Mouse (Mus musculus) MEL (cell line): ENCODE results near the gene Zfp92. TPM values are rescaled to one million over a fixed set of nuclear protein-coding genes. Genes with fewer than 3 reads are reported as not detected.

ENCODE experiments used
- DNase-seq: peaks from one replicate; pipeline ENCODE4 v3.0.0; 2011; ENCODE audit warnings: low read depth, low spot score
- H3K27ac ChIP-seq: 2 replicates; pipeline ENCODE4 v1.5.1; 2012; ENCODE audit warnings: low read depth, mild to moderate bottlenecking, control low read depth, low read length, moderate library complexity; ENCODE audit not compliant: control insufficient read depth
- H3K27me3 ChIP-seq, 2 experiments: fragments of 150-350 bp in 1 of 2; sonication (generic) in 1 of 2; 2 replicates each; pipeline ENCODE4 v1.6.1; 2012; ENCODE audit warnings: low read length in 2 of 2, mild to moderate bottlenecking in 2 of 2, improper control_type of control experiment in 1 of 2, moderate library complexity in 1 of 2; ENCODE audit not compliant: insufficient read depth in 2 of 2, control insufficient read depth in 1 of 2
- H3K36me3 ChIP-seq, 2 experiments: 2 replicates each; pipeline ENCODE4 v1.6.1; 2012 to 2014; ENCODE audit warnings: low read length in 2 of 2, improper control_type of control experiment in 1 of 2, inconsistent platforms in 1 of 2, mild to moderate bottlenecking in 1 of 2; ENCODE audit not compliant: insufficient read depth in 2 of 2, control insufficient read depth in 1 of 2
- H3K4me1 ChIP-seq, 2 experiments: fragments of 150-350 bp in 1 of 2; sonication (generic) in 1 of 2; 2 replicates each; pipeline ENCODE4 v1.6.1; 2012; ENCODE audit warnings: low read length in 2 of 2, improper control_type of control experiment in 1 of 2, mild to moderate bottlenecking in 1 of 2; ENCODE audit not compliant: insufficient read depth in 2 of 2, control insufficient read depth in 1 of 2
- H3K4me3 ChIP-seq, 2 experiments: fragments of 150-350 bp in 1 of 2; sonication (generic) in 1 of 2; 2 replicates each; pipeline ENCODE4 v1.5.1; 2012; ENCODE audit warnings: low read depth in 2 of 2, low read length in 2 of 2, mild to moderate bottlenecking in 2 of 2, moderate library complexity in 2 of 2, control low read depth in 1 of 2, improper control_type of control experiment in 1 of 2; ENCODE audit not compliant: control insufficient read depth in 1 of 2, insufficient read depth in 1 of 2
- H3K79me2 ChIP-seq: 2 replicates; pipeline ENCODE4 v1.6.1; 2012; ENCODE audit warnings: mild to moderate bottlenecking, low read length, moderate library complexity; ENCODE audit not compliant: control insufficient read depth, poor library complexity, insufficient read depth
- H3K9ac ChIP-seq: 2 replicates; pipeline ENCODE4 v1.6.1; 2012; ENCODE audit warnings: low read depth, mild to moderate bottlenecking, control low read depth, low read length, moderate library complexity; ENCODE audit not compliant: control insufficient read depth, poor library complexity, severe bottlenecking
- H3K9me3 ChIP-seq: fragments of 150-350 bp; sonication (generic); replicated peaks from 2 replicates; pipeline ENCODE4 v1.6.1; 2012; ENCODE audit warnings: mild to moderate bottlenecking, low read length, improper control_type of control experiment, moderate library complexity; ENCODE audit not compliant: insufficient read depth
- CTCF ChIP-seq, 3 experiments: IDR thresholded peaks in 2 of 3; conservative IDR thresholded peaks in 1 of 3; 2 replicates each; pipeline ENCODE4 v1.5.1; 2011 to 2012; ENCODE audit warnings: low read length in 3 of 3, low read depth in 2 of 3, mild to moderate bottlenecking in 2 of 3, improper control_type of control experiment in 1 of 3, inconsistent platforms in 1 of 3, mixed read lengths in 1 of 3, moderate library complexity in 1 of 3; ENCODE audit not compliant: control insufficient read depth in 1 of 3, insufficient read depth in 1 of 3, poor library complexity in 1 of 3, severe bottlenecking in 1 of 3
- GABPA ChIP-seq: IDR thresholded peaks from 2 replicates; pipeline ENCODE4 v1.6.1; 2012; ENCODE audit warnings: low read depth, mild to moderate bottlenecking, inconsistent platforms, low read length, improper control_type of control experiment, moderate library complexity
- JUND ChIP-seq: IDR thresholded peaks from 2 replicates; pipeline ENCODE4 v1.6.1; 2011; ENCODE audit warnings: low read depth, mild to moderate bottlenecking, improper control_type of control experiment, low read length
- MAZ ChIP-seq: IDR thresholded peaks from 2 replicates; pipeline ENCODE4 v1.6.1; 2012; ENCODE audit warnings: low read depth, mild to moderate bottlenecking, inconsistent platforms, low read length, improper control_type of control experiment
- MXI1 ChIP-seq: IDR thresholded peaks from 2 replicates; pipeline ENCODE4 v1.6.1; 2011; ENCODE audit warnings: mild to moderate bottlenecking, low read depth, low read length, improper control_type of control experiment
- POLR2AphosphoS5 ChIP-seq: IDR thresholded peaks from 2 replicates; pipeline ENCODE4 v1.6.1; 2012; ENCODE audit warnings: low read depth, borderline replicate concordance, mild to moderate bottlenecking, inconsistent platforms, low read length, moderate library complexity, mixed read lengths
- SMC3 ChIP-seq: IDR thresholded peaks from 2 replicates; pipeline ENCODE4 v1.6.1; 2011; ENCODE audit warnings: low read depth, low read length, improper control_type of control experiment
- ZMIZ1 ChIP-seq: IDR thresholded peaks from 2 replicates; pipeline ENCODE4 v1.6.1; 2012; ENCODE audit warnings: low read depth, mild to moderate bottlenecking, inconsistent platforms, low read length, improper control_type of control experiment, moderate library complexity
- ZNF384 ChIP-seq: IDR thresholded peaks from 2 replicates; pipeline ENCODE4 v1.6.1; 2012; ENCODE audit warnings: low read depth, mild to moderate bottlenecking, inconsistent platforms, low read length, improper control_type of control experiment
- polyA plus RNA-seq, 2 experiments: library from polyadenylated mRNA; stranded (reverse) in 1 of 2; unstranded in 1 of 2; fragments of >175 nt in 1 of 2; fragments of >200 nt in 1 of 2; gene quantifications; 2 replicates each; pipeline versions ENCODE4 v1.2.1 to v1.2.4; 2012; ENCODE audit warnings: low replicate concordance in 2 of 2, low read depth in 1 of 2; ENCODE audit not compliant: insufficient read length in 2 of 2, insufficient read depth in 1 of 2, missing spikeins in 1 of 2
- total RNA-seq: library from RNA; depleted of rRNA; stranded (reverse); fragments of 300-350 nt; gene quantifications from 2 replicates; pipeline ENCODE4 v1.2.3, GENCODE M21; 2012; rRNA removed

Zfp92 gene
- total and polyA plus RNA-seq, 3 experiments, result not detected

- H3K9ac ChIP-seq, result no peak overlapping the region
- DNase-seq, result no peak
- no peaks in the 10 kb centered on the region for H3K36me3 ChIP-seq
- H3K27me3 ChIP-seq, result no peaks in the 10 kb centered on the region
- H3K4me3 ChIP-seq, result no peak overlapping the region
- H3K9me3 ChIP-seq, result no peaks in the 10 kb centered on the region
- no peak overlapping the region for H3K27ac ChIP-seq
- H3K79me2 ChIP-seq, result no peaks in the 10 kb centered on the region
- TF ChIP-seq MXI1 (no peak), SMC3 (no peak), CTCF (IDR thresholded peaks at IDR 0.05 in 2 of 3, conservative IDR thresholded peaks at IDR 0.05 in 1 of 3; ENCODE audit: control insufficient read depth in 1 of 3, insufficient read depth in 1 of 3, low read depth in 2 of 3, low read length in 3 of 3, poor library complexity in 1 of 3, severe bottlenecking in 1 of 3) (no peak), ZNF384 (no peak), MAZ (no peak), JUND (no peak), POLR2AphosphoS5 (no peak), ZMIZ1 (no peak), GABPA (no peak)
- H3K4me1 ChIP-seq, result no peaks in the 10 kb centered on the region
Observed at GRCm38 (mm10) chrX:73477500-73477899, 66.6 kb downstream of the Zfp92 start.

Other genes with a start within 250 kb of the Zfp92 start
- not detected in 2 replicates for gene Spin2d, start 234.1 kb upstream of the Zfp92 start, total RNA-seq
- not detected for gene Spin2d, start 234.1 kb upstream of the Zfp92 start, polyA plus RNA-seq
- gene Xlr3b, start 218.9 kb upstream of the Zfp92 start, total RNA-seq, result 22.4 and 23.8 TPM in 2 replicates
- gene Xlr3b, start 218.9 kb upstream of the Zfp92 start, polyA plus RNA-seq, result 10 to 100 TPM in 1 of 2 experiments, not detected in 1; 16.5 TPM
- 37.4 and 44.4 TPM in 2 replicates for gene Xlr4b, start 196.8 kb upstream of the Zfp92 start, total RNA-seq
- gene Xlr4b, start 196.8 kb upstream of the Zfp92 start, polyA plus RNA-seq, result 10 to 100 TPM in 1 of 2 experiments, not detected in 1; 43.2 TPM
- 3.3 and 3.4 TPM in 2 replicates for gene F8a, start 182.8 kb upstream of the Zfp92 start, total RNA-seq
- 1 to 10 TPM in 1 of 2 experiments, not detected in 1; 6.0 TPM for gene F8a, start 182.8 kb upstream of the Zfp92 start, polyA plus RNA-seq
- 12.8 and 18.6 TPM in 2 replicates for gene Xlr4c, start 168.0 kb upstream of the Zfp92 start, total RNA-seq
- gene Xlr4c, start 168.0 kb upstream of the Zfp92 start, polyA plus RNA-seq, result 10 to 100 TPM in 1 of 2 experiments, not detected in 1; 37.4 TPM
- 68.4 and 78.0 TPM in 2 replicates for gene Xlr3c, start 145.7 kb upstream of the Zfp92 start, total RNA-seq
- 100 to 1,000 TPM in 1 of 2 experiments, 10 to 100 TPM in 1; 73.5 to 162 TPM for gene Xlr3c, start 145.7 kb upstream of the Zfp92 start, polyA plus RNA-seq
- not detected in 2 replicates for gene Xlr5a, start 118.1 kb upstream of the Zfp92 start, total RNA-seq
- gene Xlr5a, start 118.1 kb upstream of the Zfp92 start, polyA plus RNA-seq, result not detected
- not detected in 2 replicates for gene Xlr5c, start 118.1 kb upstream of the Zfp92 start, total RNA-seq
- gene Xlr5c, start 118.1 kb upstream of the Zfp92 start, polyA plus RNA-seq, result not detected
- gene Gm45015, start 74.3 kb upstream of the Zfp92 start, total RNA-seq, result not detected in 2 replicates
- gene Gm45015, start 74.3 kb upstream of the Zfp92 start, polyA plus RNA-seq, result not detected
- gene Zfp275, start 68.5 kb upstream of the Zfp92 start, total RNA-seq, result 4.5 and 4.8 TPM in 2 replicates
- gene Zfp275, start 68.5 kb upstream of the Zfp92 start, polyA plus RNA-seq, result 1 to 10 TPM in 1 of 2 experiments, not detected in 1; 5.9 TPM
- 0.04 TPM in 1 of 2 replicates, not detected in the other for gene Gm18336, start 12.4 kb upstream of the Zfp92 start, total RNA-seq
- gene Gm18336, start 12.4 kb upstream of the Zfp92 start, polyA plus RNA-seq, result not detected
- not detected in 2 replicates for gene Trex2, start 24.2 kb downstream of the Zfp92 start, total RNA-seq
- gene Trex2, start 24.2 kb downstream of the Zfp92 start, polyA plus RNA-seq, result not detected
- 19.7 and 24.0 TPM in 2 replicates for gene Haus7, start 47.9 kb downstream of the Zfp92 start, total RNA-seq
- 10 to 100 TPM in 1 of 2 experiments, not detected in 1; 27.9 TPM for gene Haus7, start 47.9 kb downstream of the Zfp92 start, polyA plus RNA-seq
- not detected in 2 replicates for gene Bgn, start 72.5 kb downstream of the Zfp92 start, total RNA-seq
- gene Bgn, start 72.5 kb downstream of the Zfp92 start, polyA plus RNA-seq, result not detected
- gene Atp2b3, start 92.0 kb downstream of the Zfp92 start, total RNA-seq, result not detected in 2 replicates
- not detected for gene Atp2b3, start 92.0 kb downstream of the Zfp92 start, polyA plus RNA-seq
- gene Dusp9, start 228.3 kb downstream of the Zfp92 start, total RNA-seq, result 3.4 and 4.7 TPM in 2 replicates
- 1 to 10 TPM in 1 of 2 experiments, not detected in 1; 5.2 TPM for gene Dusp9, start 228.3 kb downstream of the Zfp92 start, polyA plus RNA-seq
- gene Pnck, start 249.0 kb downstream of the Zfp92 start, total RNA-seq, result not detected in 2 replicates
- under 1 TPM in 1 of 2 experiments, not detected in 1; 0.11 TPM for gene Pnck, start 249.0 kb downstream of the Zfp92 start, polyA plus RNA-seq